In the genomic region with DNA sequence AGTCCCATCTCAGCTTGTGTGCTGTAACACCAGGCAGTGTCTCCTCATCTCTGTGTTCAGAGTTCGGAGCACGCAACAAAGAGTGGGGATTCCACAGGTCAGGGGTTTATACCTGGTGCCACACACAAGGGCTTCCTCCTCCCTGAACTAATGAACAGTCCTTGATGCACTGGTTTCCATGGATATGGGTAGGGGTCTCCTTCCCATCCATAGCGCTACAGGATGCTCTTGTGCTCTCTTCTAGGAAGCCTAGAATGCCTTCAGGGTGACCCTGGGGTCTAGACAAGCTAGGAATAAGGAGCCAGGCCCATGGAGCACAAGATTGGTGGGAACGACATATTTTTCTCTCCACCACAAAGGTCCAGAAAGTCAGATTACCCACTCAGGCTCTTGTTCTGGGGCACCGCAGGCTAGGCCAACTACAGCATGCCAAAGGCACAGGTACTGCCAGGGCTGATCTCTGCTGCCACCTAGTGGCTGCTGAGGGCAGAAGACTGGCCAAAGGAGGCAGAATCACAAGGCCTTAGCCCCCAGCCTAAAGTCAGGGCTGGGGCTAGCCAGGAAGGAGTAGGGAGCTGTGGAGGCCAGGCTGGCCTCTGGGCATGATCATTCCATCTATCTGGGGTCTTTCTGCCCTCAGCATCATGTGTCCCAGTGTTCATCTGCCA, we compare ENCODE assay signal across 9 mouse cellular contexts. TPM values are rescaled to one million over a fixed set of nuclear protein-coding genes. Genes with fewer than 3 reads are reported as not detected.
DNase-seq lines count a peak whose midpoint lies in the region; ATAC-seq and TF ChIP-seq lines count a peak whose summit lies in the region.
"Had no signal": no experiment of that assay in that cellular context is flagged by ENCODE, and none has a peak within 500 bp of the region (broad histone marks: within the 10 kb centered on the region; RNA-seq: fewer than 3 reads in every experiment).

No protein-coding gene starts in this region.

- H3K27me3 ChIP-seq in intestine, postnatal 0 days (replicated peaks; ENCODE audit: control insufficient read depth, insufficient read depth, low read length): no peaks in the 10 kb centered on the region
- no peaks in the 10 kb centered on the region for H3K27me3 ChIP-seq in intestine, embryonic 15.5 days (replicated peaks)
- no peaks in the 10 kb centered on the region for H3K27me3 ChIP-seq in limb, embryonic 10.5 days (ENCODE audit: low read depth, poor library complexity, severe bottlenecking)
- H3K27me3 ChIP-seq: stomach, embryonic 15.5 days had no signal

- WGBS in intestine, postnatal 0 days: 58% methylated on average over 5 of the region's 5 CpGs
- WGBS in intestine, embryonic 15.5 days: 70% methylated on average over 5 of the region's 5 CpGs
- 69% methylated on average over 5 of the region's 5 CpGs for WGBS in limb, embryonic 10.5 days

- DNase-seq in cerebellum, postnatal 14 days: peak; percentile 91 to 93
- DNase-seq in frontal cortex, postnatal 25 days (ENCODE audit: low spot score in 2 of 2): peak; percentile 48 to 55
- peak; percentile 72 for DNase-seq in hindlimb bud, embryonic 11.5 days (ENCODE audit: extremely low spot score, low read depth, low spot score)
- peak; percentile 90 for DNase-seq in limb, embryonic 10.5 days (ENCODE audit: low spot score)
- DNase-seq in naive thymus-derived CD4-positive, alpha-beta T cell, adult 2 months (ENCODE audit: low read depth): peak; percentile 82
- peak; percentile 36 to 41 for DNase-seq in spleen, postnatal 36 days (ENCODE audit: low spot score in 2 of 2)

- H3K9me3 ChIP-seq in intestine, postnatal 0 days (ENCODE audit: control insufficient read depth): no peaks in the 10 kb centered on the region
- no peaks in the 10 kb centered on the region for H3K9me3 ChIP-seq in intestine, embryonic 15.5 days
- no peaks in the 10 kb centered on the region for H3K9me3 ChIP-seq in limb, embryonic 10.5 days (replicated peaks)
- H3K9me3 ChIP-seq: stomach, embryonic 15.5 days had no signal

- no peak overlapping the region for H3K4me3 ChIP-seq in intestine, postnatal 0 days (ENCODE audit: low read depth, low read length)
- H3K4me3 ChIP-seq in intestine, embryonic 15.5 days (replicated peaks): no peak overlapping the region
- H3K4me3 ChIP-seq in limb, embryonic 10.5 days: no peak overlapping the region
- H3K4me3 ChIP-seq: stomach, embryonic 15.5 days had no signal

- peak; percentile 99 for TF ChIP-seq CTCF in intestine, postnatal 0 days (IDR thresholded peaks at IDR 0.05; ENCODE audit: low read depth)

- H3K27ac ChIP-seq in intestine, postnatal 0 days (ENCODE audit: low read depth, low read length): no peak overlapping the region
- H3K27ac ChIP-seq in intestine, embryonic 15.5 days: no peak overlapping the region
- H3K27ac ChIP-seq in limb, embryonic 10.5 days: no peak overlapping the region
- H3K27ac ChIP-seq: stomach, embryonic 15.5 days had no signal

- H3K36me3 ChIP-seq in intestine, postnatal 0 days (ENCODE audit: control insufficient read depth, insufficient read depth): no peaks in the 10 kb centered on the region
- H3K36me3 ChIP-seq in intestine, embryonic 15.5 days: no peaks in the 10 kb centered on the region
- no peaks in the 10 kb centered on the region for H3K36me3 ChIP-seq in limb, embryonic 10.5 days
- H3K36me3 ChIP-seq: stomach, embryonic 15.5 days had no signal

- H3K9ac ChIP-seq in intestine, postnatal 0 days (ENCODE audit: low read depth, low read length): no peak overlapping the region
- H3K9ac ChIP-seq in intestine, embryonic 15.5 days: no peak overlapping the region
- H3K9ac ChIP-seq: stomach, embryonic 15.5 days had no signal

- ATAC-seq in intestine, postnatal 0 days: no peak
- ATAC-seq in intestine, embryonic 15.5 days: no peak

- no peaks in the 10 kb centered on the region for H3K4me1 ChIP-seq in intestine, postnatal 0 days (replicated peaks; ENCODE audit: control insufficient read depth, insufficient read depth, low read length)
- no peaks in the 10 kb centered on the region for H3K4me1 ChIP-seq in intestine, embryonic 15.5 days (replicated peaks)
- peaks cover 9% of the 10 kb centered on the region for H3K4me1 ChIP-seq in limb, embryonic 10.5 days
- H3K4me1 ChIP-seq: stomach, embryonic 15.5 days had no signal

- no peak overlapping the region for H3K4me2 ChIP-seq in intestine, postnatal 0 days (replicated peaks; ENCODE audit: low read depth)
- no peak overlapping the region for H3K4me2 ChIP-seq in intestine, embryonic 15.5 days (replicated peaks)
- H3K4me2 ChIP-seq: stomach, embryonic 15.5 days had no signal

RNA-seq across cellular contexts. Expression of gene Fam53a, which starts 40.1 kb away (rescaled TPM):
- polyA plus RNA-seq in intestine, postnatal 0 days (2015; fragmentation: Nextera tagmentation; extraction: Ambion mirVana): 39.4 and 42.1 TPM in 2 replicates
- 51.7 and 52.7 TPM in 2 replicates for polyA plus RNA-seq in intestine, embryonic 15.5 days (2015; fragmentation: Nextera tagmentation; extraction: Ambion mirVana)
- polyA plus RNA-seq in limb, embryonic 10.5 days (2016; fragmentation: Nextera tagmentation; extraction: Ambion mirVana): 78.8 and 81.4 TPM in 2 replicates

RNA-seq across cellular contexts. Expression of gene Gm9903, which starts 40.4 kb away (rescaled TPM):
- polyA plus RNA-seq in intestine, postnatal 0 days (2015; fragmentation: Nextera tagmentation; extraction: Ambion mirVana): 0.42 and 0.52 TPM in 2 replicates
- 0.26 and 0.30 TPM in 2 replicates for polyA plus RNA-seq in intestine, embryonic 15.5 days (2015; fragmentation: Nextera tagmentation; extraction: Ambion mirVana)
- 0.30 and 0.91 TPM in 2 replicates for polyA plus RNA-seq in limb, embryonic 10.5 days (2016; fragmentation: Nextera tagmentation; extraction: Ambion mirVana)

Comparison
In these comparisons a context has a peak if more than half of its experiments do, and no peak if none do; other contexts are left out.
1. DNase-seq: peak in every context shown above with its lines; median percentile 92 in cerebellum, postnatal 14 days; 90 in limb, embryonic 10.5 days; 82 in naive thymus-derived CD4-positive, alpha-beta T cell, adult 2 months; 72 in hindlimb bud, embryonic 11.5 days; 52 in frontal cortex, postnatal 25 days; 38 in spleen, postnatal 36 days.